Mouse (Mus musculus) spleen, adult 2 months (tissue): ENCODE measurements around the gene Bhlhe41.

Experiments used
- CTCF ChIP-seq: fragments of 200-500 bp; IDR thresholded peaks from 2 replicates; pipeline ENCODE4 v1.5.1; 2011; ENCODE audit warnings: mild to moderate bottlenecking, inconsistent platforms; ENCODE audit not compliant: insufficient read depth, insufficient read length, insufficient replicate concordance; ENCODE audit errors: extremely low read depth
- POLR2A ChIP-seq: fragments of 200-500 bp; IDR thresholded peaks from 2 replicates; pipeline ENCODE4 v1.6.1; 2011; ENCODE audit warnings: low read depth, low read length, inconsistent platforms

GRCm38 (mm10) chr6:145865886-145866851 lies 811 bp upstream of the Bhlhe41 start:
- TF ChIP-seq CTCF: no peak
- TF ChIP-seq POLR2A: no peak
